In the genomic region with DNA sequence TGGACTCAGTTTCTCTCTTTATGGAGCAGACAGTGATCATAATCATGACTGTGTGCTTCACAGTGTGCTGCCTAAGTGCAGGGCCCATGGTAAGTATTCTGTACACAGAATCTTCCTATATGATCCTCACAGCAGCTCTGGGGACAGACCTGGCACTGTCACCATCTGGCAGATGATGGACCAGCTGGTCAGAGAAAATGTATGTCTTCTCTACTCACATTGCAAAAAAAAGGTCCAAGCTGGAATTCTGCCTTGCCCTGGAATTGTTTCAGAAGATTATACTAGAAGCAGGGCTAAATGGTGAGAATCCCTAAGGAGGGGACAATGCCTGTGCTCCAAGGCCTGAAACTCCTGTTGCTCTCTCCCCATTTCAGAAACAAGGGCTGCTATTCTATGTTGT, we compare ENCODE assay signal across 17 mouse cellular contexts.
"Had no signal": no experiment of that assay in that cellular context is flagged by ENCODE, and none has a peak within 500 bp of the region (broad histone marks: within the 10 kb centered on the region; RNA-seq: fewer than 3 reads in every experiment).

No protein-coding gene starts in this region.

- ATAC-seq: hindbrain, embryonic 16.5 days; inflammation-experienced regulatory T-cells, adult 6 months; intestine, embryonic 15.5 days; intestine, postnatal 0 days had no signal

- DNase-seq: gastrocnemius, adult 2 months; gastrocnemius, postnatal 10 days; gastrocnemius, postnatal 25 days; heart, adult 18-20 months; heart, postnatal 10 days; heart, postnatal 4 days; kidney, adult 18-20 months; kidney, adult 8-10 months; kidney, postnatal 10 days; kidney, postnatal 25 days; kidney, postnatal 4 days; liver; liver, embryonic 13.5 days had no signal
